Mouse (Mus musculus) testis, adult 2 months (tissue): ENCODE measurements at regions not wholly inside any gene's neighbourhood (a gene's known extent, or its start where the extent isn't known, plus 50 kb on each side); places are given as distances from the start of the nearest gene placed in this dataset.

ENCODE experiments used
- CTCF ChIP-seq: fragments of 200-500 bp; IDR thresholded peaks from 2 replicates; pipeline ENCODE4 v1.5.1; 2012; ENCODE audit warnings: low read depth, mild to moderate bottlenecking, inconsistent platforms, low read length, moderate library complexity; ENCODE audit not compliant: control insufficient read depth, insufficient read depth, insufficient replicate concordance
- POLR2A ChIP-seq: fragments of 200-500 bp; IDR thresholded peaks from 2 replicates; pipeline ENCODE4 v1.6.1; 2012; ENCODE audit warnings: low read depth, mild to moderate bottlenecking, inconsistent platforms, low read length, moderate library complexity; ENCODE audit not compliant: control insufficient read depth

GRCm38 (mm10) chr19:57548093-57548492 is 62.7 kb upstream of the Atrnl1 start:
- TF ChIP-seq CTCF: no peak
- TF ChIP-seq POLR2A: no peak
